Mouse (Mus musculus) CH12.LX (cell line): ENCODE data around the gene Prss32. TPM values are rescaled to one million over a fixed set of nuclear protein-coding genes. Genes with fewer than 3 reads are reported as not detected.

Experiments
- polyA plus RNA-seq: library from polyadenylated mRNA; unstranded; fragments of >175 nt; gene quantifications from 2 replicates; pipeline ENCODE4 v1.2.1, GENCODE M21; 2012; ENCODE audit warnings: low read depth; ENCODE audit not compliant: insufficient read length
- total RNA-seq, 2 experiments: library from RNA; depleted of rRNA; stranded (reverse); fragments of 300-350 nt in 1 of 2; fragments of >200 nt in 1 of 2; gene quantifications; 2 replicates each; pipeline ENCODE4 v1.2.3; 2012 to 2014

The Prss32 gene
- total and polyA plus RNA-seq, 3 experiments: not detected

Other genes with a start within 250 kb of the Prss32 start
Only the 20 nearest of the 29 such genes appear.
- not detected in 2 replicates for gene Cldn6, start 164.6 kb upstream of the Prss32 start, total RNA-seq (2012; rRNA removed)
- gene Cldn6, start 164.6 kb upstream of the Prss32 start, total RNA-seq (2014; rRNA removed): not detected in 2 replicates
- not detected in 2 replicates for gene Cldn6, start 164.6 kb upstream of the Prss32 start, polyA plus RNA-seq
- 0.08 TPM in 1 of 2 replicates, not detected in the other for gene Cldn9, start 159.8 kb upstream of the Prss32 start, total RNA-seq (2012; rRNA removed)
- not detected in 2 replicates for gene Cldn9, start 159.8 kb upstream of the Prss32 start, total RNA-seq (2014; rRNA removed)
- gene Cldn9, start 159.8 kb upstream of the Prss32 start, polyA plus RNA-seq: not detected in 2 replicates
- 0.08 TPM in 1 of 2 replicates, not detected in the other for gene 1520401A03Rik, start 121.1 kb upstream of the Prss32 start, total RNA-seq (2012; rRNA removed)
- not detected in 2 replicates for gene 1520401A03Rik, start 121.1 kb upstream of the Prss32 start, total RNA-seq (2014; rRNA removed)
- not detected in 2 replicates for gene 1520401A03Rik, start 121.1 kb upstream of the Prss32 start, polyA plus RNA-seq
- gene Pkmyt1, start 117.5 kb upstream of the Prss32 start, total RNA-seq (2012; rRNA removed): 21.4 and 25.4 TPM in 2 replicates
- gene Pkmyt1, start 117.5 kb upstream of the Prss32 start, total RNA-seq (2014; rRNA removed): 11.4 and 12.6 TPM in 2 replicates
- 30.7 and 37.0 TPM in 2 replicates for gene Pkmyt1, start 117.5 kb upstream of the Prss32 start, polyA plus RNA-seq
- 2.0 and 2.8 TPM in 2 replicates for gene Paqr4, start 103.0 kb upstream of the Prss32 start, total RNA-seq (2012; rRNA removed)
- 0.47 and 1.0 TPM in 2 replicates for gene Paqr4, start 103.0 kb upstream of the Prss32 start, total RNA-seq (2014; rRNA removed)
- gene Paqr4, start 103.0 kb upstream of the Prss32 start, polyA plus RNA-seq: 0.80 and 1.1 TPM in 2 replicates
- gene Kremen2, start 98.0 kb upstream of the Prss32 start, total RNA-seq (2012; rRNA removed): 0.34 and 0.55 TPM in 2 replicates
- 0.14 and 0.23 TPM in 2 replicates for gene Kremen2, start 98.0 kb upstream of the Prss32 start, total RNA-seq (2014; rRNA removed)
- 0.21 and 0.23 TPM in 2 replicates for gene Kremen2, start 98.0 kb upstream of the Prss32 start, polyA plus RNA-seq
- 26.9 and 28.3 TPM in 2 replicates for gene Flywch1, start 72.3 kb upstream of the Prss32 start, total RNA-seq (2012; rRNA removed)
- gene Flywch1, start 72.3 kb upstream of the Prss32 start, total RNA-seq (2014; rRNA removed): 18.8 and 22.2 TPM in 2 replicates
- gene Flywch1, start 72.3 kb upstream of the Prss32 start, polyA plus RNA-seq: 22.0 and 23.4 TPM in 2 replicates
- gene Flywch2, start 57.8 kb upstream of the Prss32 start, total RNA-seq (2012; rRNA removed): not detected in 2 replicates
- not detected in 2 replicates for gene Flywch2, start 57.8 kb upstream of the Prss32 start, total RNA-seq (2014; rRNA removed)
- not detected in 2 replicates for gene Flywch2, start 57.8 kb upstream of the Prss32 start, polyA plus RNA-seq
- 83.6 and 90.4 TPM in 2 replicates for gene Srrm2, start 53.3 kb upstream of the Prss32 start, total RNA-seq (2012; rRNA removed)
- 18.3 and 26.7 TPM in 2 replicates for gene Srrm2, start 53.3 kb upstream of the Prss32 start, total RNA-seq (2014; rRNA removed)
- 339 and 383 TPM in 2 replicates for gene Srrm2, start 53.3 kb upstream of the Prss32 start, polyA plus RNA-seq
- 381 and 386 TPM in 2 replicates for gene Elob, start 14.7 kb upstream of the Prss32 start, total RNA-seq (2012; rRNA removed)
- 371 and 534 TPM in 2 replicates for gene Elob, start 14.7 kb upstream of the Prss32 start, total RNA-seq (2014; rRNA removed)
- 250 and 306 TPM in 2 replicates for gene Elob, start 14.7 kb upstream of the Prss32 start, polyA plus RNA-seq
- gene Prss33, start 7.8 kb upstream of the Prss32 start, total RNA-seq (2012; rRNA removed): not detected in 2 replicates
- not detected in 2 replicates for gene Prss33, start 7.8 kb upstream of the Prss32 start, total RNA-seq (2014; rRNA removed)
- gene Prss33, start 7.8 kb upstream of the Prss32 start, polyA plus RNA-seq: not detected in 2 replicates
- gene Prss41, start 317 bp downstream of the Prss32 start, total RNA-seq (2012; rRNA removed): 0.46 and 1.0 TPM in 2 replicates
- 0.16 TPM in 2 replicates for gene Prss41, start 317 bp downstream of the Prss32 start, total RNA-seq (2014; rRNA removed)
- 0.22 and 0.24 TPM in 2 replicates for gene Prss41, start 317 bp downstream of the Prss32 start, polyA plus RNA-seq
- gene Prss21, start 24.2 kb downstream of the Prss32 start, total RNA-seq (2012; rRNA removed): not detected in 2 replicates
- gene Prss21, start 24.2 kb downstream of the Prss32 start, total RNA-seq (2014; rRNA removed): not detected in 2 replicates
- not detected in 2 replicates for gene Prss21, start 24.2 kb downstream of the Prss32 start, polyA plus RNA-seq
- gene Dcpp1, start 37.0 kb downstream of the Prss32 start, total RNA-seq (2012; rRNA removed): not detected in 2 replicates
- gene Dcpp1, start 37.0 kb downstream of the Prss32 start, total RNA-seq (2014; rRNA removed): not detected in 2 replicates
- not detected in 2 replicates for gene Dcpp1, start 37.0 kb downstream of the Prss32 start, polyA plus RNA-seq
- gene Dcpp2, start 37.0 kb downstream of the Prss32 start, total RNA-seq (2012; rRNA removed): not detected in 2 replicates
- not detected in 2 replicates for gene Dcpp2, start 37.0 kb downstream of the Prss32 start, total RNA-seq (2014; rRNA removed)
- not detected in 2 replicates for gene Dcpp2, start 37.0 kb downstream of the Prss32 start, polyA plus RNA-seq
- not detected in 2 replicates for gene Dcpp3, start 73.6 kb downstream of the Prss32 start, total RNA-seq (2012; rRNA removed)
- not detected in 2 replicates for gene Dcpp3, start 73.6 kb downstream of the Prss32 start, total RNA-seq (2014; rRNA removed)
- gene Dcpp3, start 73.6 kb downstream of the Prss32 start, polyA plus RNA-seq: not detected in 2 replicates
- not detected in 2 replicates for gene Sbp, start 97.8 kb downstream of the Prss32 start, total RNA-seq (2012; rRNA removed)
- gene Sbp, start 97.8 kb downstream of the Prss32 start, total RNA-seq (2014; rRNA removed): not detected in 2 replicates
- gene Sbp, start 97.8 kb downstream of the Prss32 start, polyA plus RNA-seq: not detected in 2 replicates
- gene Sbpl, start 111.4 kb downstream of the Prss32 start, total RNA-seq (2012; rRNA removed): not detected in 2 replicates
- gene Sbpl, start 111.4 kb downstream of the Prss32 start, total RNA-seq (2014; rRNA removed): not detected in 2 replicates
- gene Sbpl, start 111.4 kb downstream of the Prss32 start, polyA plus RNA-seq: not detected in 2 replicates
- 0.08 TPM in 1 of 2 replicates, not detected in the other for gene Prss30, start 136.7 kb downstream of the Prss32 start, total RNA-seq (2012; rRNA removed)
- gene Prss30, start 136.7 kb downstream of the Prss32 start, total RNA-seq (2014; rRNA removed): 0.30 and 0.57 TPM in 2 replicates
- 0.63 and 0.69 TPM in 2 replicates for gene Prss30, start 136.7 kb downstream of the Prss32 start, polyA plus RNA-seq
- gene Prss22, start 154.2 kb downstream of the Prss32 start, total RNA-seq (2012; rRNA removed): not detected in 2 replicates
- not detected in 2 replicates for gene Prss22, start 154.2 kb downstream of the Prss32 start, total RNA-seq (2014; rRNA removed)
- gene Prss22, start 154.2 kb downstream of the Prss32 start, polyA plus RNA-seq: not detected in 2 replicates